Comparison of ENCODE assay signal across 8 mouse cellular contexts in the genomic region with DNA sequence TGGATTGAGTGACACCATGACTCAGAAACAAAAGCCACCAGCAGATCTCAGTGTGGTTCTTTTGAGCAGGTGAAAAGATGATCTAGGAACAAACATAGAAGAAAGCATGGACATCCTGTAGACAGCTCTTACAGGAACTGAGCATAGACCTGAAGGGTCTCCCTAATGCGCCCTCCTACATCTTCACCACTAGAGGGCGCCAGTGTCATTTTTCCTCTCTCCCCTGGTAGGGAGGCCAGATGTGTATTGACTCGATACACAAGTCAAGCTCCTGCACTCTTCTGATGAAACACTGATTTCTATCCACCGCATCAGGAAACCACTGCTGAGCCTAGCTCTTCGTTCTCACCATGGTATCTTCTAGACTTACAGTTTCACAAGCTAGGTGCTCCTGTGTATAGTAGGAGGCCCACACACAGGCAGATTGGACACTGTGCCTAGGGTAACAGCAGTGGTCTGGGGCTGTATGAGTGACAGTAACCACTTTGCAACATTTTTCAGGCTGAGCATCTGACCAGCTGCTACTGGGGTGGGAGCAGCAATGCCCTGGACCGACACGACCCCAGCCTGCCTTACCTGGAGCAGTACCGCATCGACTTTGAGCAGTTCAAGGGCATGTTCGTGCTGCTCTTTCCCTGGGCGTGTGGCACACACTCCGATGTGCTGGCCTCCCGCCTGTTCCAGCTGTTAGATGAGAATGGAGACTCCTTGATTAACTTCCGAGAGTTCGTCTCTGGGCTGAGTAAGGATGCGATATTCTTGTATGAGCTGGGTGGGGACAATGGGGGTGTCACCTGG. TPM values are rescaled to one million over a fixed set of nuclear protein-coding genes. Genes with fewer than 3 reads are reported as not detected.
A peak's percentile ranks its signal among the peaks of the same experiment; 100 is the strongest.
DNase-seq lines count a peak whose midpoint lies in the region; ATAC-seq lines count a peak whose summit lies in the region.

No protein-coding gene starts in this region.

- no peak overlapping the region for H3K4me3 ChIP-seq in forebrain, embryonic 12.5 days (replicated peaks)
- no peak overlapping the region for H3K4me3 ChIP-seq in hindbrain, embryonic 14.5 days (replicated peaks; ENCODE audit: low read length)

- DNase-seq in CD4-positive, CD25-positive, alpha-beta regulatory T cell, adult 2 months (ENCODE audit: low read depth, low spot score) = peak; percentile 74
- DNase-seq in hindbrain, embryonic 14.5 days (ENCODE audit: low spot score) = peak; percentile 74
- peak; percentile 25 to 30 for DNase-seq in layer of hippocampus, postnatal 36 days
- peak; percentile 47 for DNase-seq in lung, postnatal 25 days (ENCODE audit: low spot score)
- DNase-seq in retina, postnatal 7 days (ENCODE audit: low read depth, low spot score) = peak; percentile 53

- no peak for ATAC-seq in CD4-positive, CD25-positive, alpha-beta regulatory T cell, adult 4 months
- ATAC-seq in cerebellum, adult (ENCODE audit: insufficient number of reproducible peaks, low FRiP score, low TSS enrichment) = peak; percentile 49
- ATAC-seq in forebrain, embryonic 12.5 days (ENCODE audit: low FRiP score) = peak; percentile 88
- peak; percentile 84; the same call in 1 of the 2 replicates for ATAC-seq in hindbrain, embryonic 14.5 days (ENCODE audit: low FRiP score)

- no peaks in the 10 kb centered on the region for H3K9me3 ChIP-seq in forebrain, embryonic 12.5 days
- no peaks in the 10 kb centered on the region for H3K9me3 ChIP-seq in hindbrain, embryonic 14.5 days (ENCODE audit: control insufficient read depth, low read length)

- H3K9ac ChIP-seq in forebrain, embryonic 12.5 days = no peak overlapping the region
- no peak overlapping the region for H3K9ac ChIP-seq in hindbrain, embryonic 14.5 days

- H3K27me3 ChIP-seq in forebrain, embryonic 12.5 days = no peaks in the 10 kb centered on the region
- no peaks in the 10 kb centered on the region for H3K27me3 ChIP-seq in hindbrain, embryonic 14.5 days (ENCODE audit: control insufficient read depth, insufficient read depth, low read length)

- peaks cover 41% of the 10 kb centered on the region for H3K36me3 ChIP-seq in forebrain, embryonic 12.5 days (replicated peaks)
- H3K36me3 ChIP-seq in hindbrain, embryonic 14.5 days (replicated peaks; ENCODE audit: control insufficient read depth, insufficient read depth) = peaks cover 73% of the 10 kb centered on the region

- WGBS in forebrain, embryonic 12.5 days = 71% methylated on average over 16 of the region's 16 CpGs
- 71% methylated on average over 16 of the region's 16 CpGs for WGBS in hindbrain, embryonic 14.5 days

- no peak overlapping the region for H3K4me2 ChIP-seq in forebrain, embryonic 12.5 days
- H3K4me2 ChIP-seq in hindbrain, embryonic 14.5 days (replicated peaks) = no peak overlapping the region

- no peaks in the 10 kb centered on the region for H3K4me1 ChIP-seq in forebrain, embryonic 12.5 days
- no peaks in the 10 kb centered on the region for H3K4me1 ChIP-seq in hindbrain, embryonic 14.5 days (replicated peaks; ENCODE audit: control insufficient read depth, insufficient read depth, low read length)

- H3K27ac ChIP-seq in forebrain, embryonic 12.5 days = no peak overlapping the region
- no peak overlapping the region for H3K27ac ChIP-seq in hindbrain, embryonic 14.5 days

RNA-seq across cellular contexts. Expression of a gene that starts 29.5 kb away (rescaled TPM):
- polyA plus RNA-seq in CD4-positive, CD25-positive, alpha-beta regulatory T cell, adult 4 months (2017; shearing (Covaris generic)) = not detected
- not detected in 2 replicates for polyA plus RNA-seq in forebrain, embryonic 12.5 days (2016; fragmentation: Nextera tagmentation; extraction: Ambion mirVana)
- 0.16 TPM in 1 of 2 replicates, not detected in the other for polyA plus RNA-seq in hindbrain, embryonic 14.5 days (2014; fragmentation: Nextera tagmentation; extraction: Ambion mirVana)
- total RNA-seq in layer of hippocampus, postnatal 36 days (2021) = not detected
